Mouse (Mus musculus) left cerebral cortex, postnatal 36 days (tissue): ENCODE measurements around the gene Crk. TPM values are rescaled to one million over a fixed set of nuclear protein-coding genes. Genes with fewer than 3 reads are reported as not detected.
A peak's percentile ranks its signal among the peaks of the same experiment; 100 is the strongest.

ENCODE experiments used
- DNase-seq, 2 experiments: peaks; one replicate each; pipeline ENCODE4 v3.0.0; 2021 to 2022; ENCODE audit warnings: low spot score in 2 of 2, mixed read lengths in 1 of 2
- intact Hi-C: fragments of 180-260 bp; cut with DNase I; formaldehyde crosslinking; loops from one replicate; pipeline ENCODE4 v1.15.1; 2025
- total RNA-seq, 2 experiments: library from RNA; stranded (reverse); gene quantifications; 2 replicates each; pipeline ENCODE4 v1.2.3; 2021

The Crk gene
- 100 to 1,000 TPM; 130 to 133 TPM for total RNA-seq

- intact Hi-C loops: loop anchor here (5.0 kb wide), 1 partner anchor 47 kb away; the partner anchor contains the start of gene Inpp5k
- DNase-seq: peak; percentile 97 to 99
Observed at GRCm38 (mm10) chr11:75678747-75679438, at the start of gene Crk. Gene Crk, plus strand, starts transcription at chr11:75679259.

GRCm38 (mm10) chr11:75630098-75630497 lies 49.0 kb upstream of the Crk start:
- DNase-seq: no peak
- intact Hi-C loops: loop anchor here (5.0 kb wide), 1 partner anchor 47 kb away; the partner anchor contains the start of gene Crk

- DNase-seq: peak; percentile 97 to 99
- intact Hi-C loops: loop anchor here (5.0 kb wide), 1 partner anchor 47 kb away; the partner anchor contains the start of gene Crk
Observed at GRCm38 (mm10) chr11:75630645-75631229, 48.3 kb upstream of the Crk start, which contains the start of gene Inpp5k. Gene Inpp5k, plus strand, starts transcription at chr11:75630988.

- intact Hi-C loops: loop anchor here (5.0 kb wide), 1 partner anchor 46 kb away; the partner anchor contains the start of gene Crk
Observed at GRCm38 (mm10) chr11:75631561-75632225, 47.4 kb upstream of the Crk start.

GRCm38 (mm10) chr11:75632921-75633320 lies 46.1 kb upstream of the Crk start:
- intact Hi-C loops: loop anchor here (5.0 kb wide), 1 partner anchor 44 kb away; the partner anchor contains the start of gene Crk

More at GRCm38 (mm10) chr11:75631561-75632225, 47.4 kb upstream of the Crk start:
- DNase-seq: no peak

GRCm38 (mm10) chr11:75634801-75635200 lies 44.3 kb upstream of the Crk start:
- intact Hi-C loops: loop anchor here (5.0 kb wide), 1 partner anchor 42 kb away; the partner anchor contains the start of gene Crk
- no peak for DNase-seq

More at GRCm38 (mm10) chr11:75632921-75633320, 46.1 kb upstream of the Crk start:
- DNase-seq: no peak

GRCm38 (mm10) chr11:75635315-75635714 lies 43.7 kb upstream of the Crk start:
- intact Hi-C loops: no loop called here
- DNase-seq: no peak

GRCm38 (mm10) chr11:75643323-75643722 lies 35.7 kb upstream of the Crk start:
- no peak for DNase-seq
- intact Hi-C loops: no loop called here

- intact Hi-C loops: no loop called here
Observed at GRCm38 (mm10) chr11:75644684-75645083, 34.4 kb upstream of the Crk start.

GRCm38 (mm10) chr11:75647681-75648211 lies 31.3 kb upstream of the Crk start:
- DNase-seq: peak; percentile 50 to 62
- intact Hi-C loops: no loop called here

More at GRCm38 (mm10) chr11:75644684-75645083, 34.4 kb upstream of the Crk start:
- DNase-seq: no peak

- no peak for DNase-seq
- intact Hi-C loops: no loop called here
Observed at GRCm38 (mm10) chr11:75649155-75649561, 29.9 kb upstream of the Crk start.

GRCm38 (mm10) chr11:75650311-75650710 lies 28.7 kb upstream of the Crk start, which contains the start of gene Myo1c:
Gene Myo1c, plus strand, starts transcription at chr11:75650504.
- intact Hi-C loops: no loop called here
- DNase-seq: no peak

- intact Hi-C loops: no loop called here
- no peak for DNase-seq
Observed at GRCm38 (mm10) chr11:75650958-75651425, 28.1 kb upstream of the Crk start.

GRCm38 (mm10) chr11:75651426-75652221 lies 27.4 kb upstream of the Crk start:
- intact Hi-C loops: no loop called here
- DNase-seq: peak; percentile 78 to 81

- intact Hi-C loops: no loop called here
- peak in 1 of 2 experiments; percentile 61 for DNase-seq
Observed at GRCm38 (mm10) chr11:75652222-75652941, 26.7 kb upstream of the Crk start.

- no peak for DNase-seq
Observed at GRCm38 (mm10) chr11:75652942-75653684, 25.9 kb upstream of the Crk start.

GRCm38 (mm10) chr11:75653781-75654470 lies 25.1 kb upstream of the Crk start:
- intact Hi-C loops: no loop called here
- DNase-seq: peak; percentile 61 to 65

More at GRCm38 (mm10) chr11:75652942-75653684, 25.9 kb upstream of the Crk start:
- intact Hi-C loops: no loop called here
